Mouse (Mus musculus) spleen, adult 2 months (tissue): Measurements from ENCODE around the gene Tmem150c.

Source experiments
- CTCF ChIP-seq: fragments of 200-500 bp; IDR thresholded peaks from 2 replicates; pipeline ENCODE4 v1.5.1; 2011; ENCODE audit warnings: mild to moderate bottlenecking, inconsistent platforms; ENCODE audit not compliant: insufficient read depth, insufficient read length, insufficient replicate concordance; ENCODE audit errors: extremely low read depth
- POLR2A ChIP-seq: fragments of 200-500 bp; IDR thresholded peaks from 2 replicates; pipeline ENCODE4 v1.6.1; 2011; ENCODE audit warnings: low read depth, low read length, inconsistent platforms

DNA sequence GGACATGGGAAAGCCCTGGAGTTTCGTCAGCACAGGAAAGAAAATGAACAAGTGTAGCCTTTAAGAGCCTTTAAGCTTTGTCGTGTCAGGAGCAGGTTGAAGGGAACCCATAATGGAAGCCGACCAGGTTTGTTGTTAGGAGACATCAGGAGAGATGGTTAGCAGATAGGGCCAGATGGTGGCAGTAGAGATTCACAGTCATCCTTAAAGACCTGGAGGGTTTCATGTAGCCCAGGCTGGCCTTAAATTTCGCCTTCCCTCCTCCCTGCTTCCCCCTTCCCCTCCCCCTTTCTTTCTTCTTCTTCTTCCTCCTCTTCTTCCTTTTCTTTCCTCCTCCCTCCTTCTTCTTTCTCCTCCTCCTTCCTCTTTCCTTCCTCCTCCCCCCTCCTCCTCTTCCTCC is 85.0 kb downstream of the Tmem150c start:
- TF ChIP-seq CTCF: no peak
- TF ChIP-seq POLR2A: no peak
